Mouse (Mus musculus) liver, adult 2 months (tissue): ENCODE data around the gene Slc27a5.

Experiments
- CTCF ChIP-seq: fragments of 200-500 bp; IDR thresholded peaks from 2 replicates; pipeline ENCODE4 v1.5.1; 2011; ENCODE audit warnings: low read depth, low read length, control low read depth
- POLR2A ChIP-seq: fragments of 200-500 bp; IDR thresholded peaks from 2 replicates; pipeline ENCODE4 v1.6.1; 2011; ENCODE audit warnings: low read length, control low read depth; ENCODE audit not compliant: insufficient read depth; ENCODE audit errors: extremely low read depth

DNA sequence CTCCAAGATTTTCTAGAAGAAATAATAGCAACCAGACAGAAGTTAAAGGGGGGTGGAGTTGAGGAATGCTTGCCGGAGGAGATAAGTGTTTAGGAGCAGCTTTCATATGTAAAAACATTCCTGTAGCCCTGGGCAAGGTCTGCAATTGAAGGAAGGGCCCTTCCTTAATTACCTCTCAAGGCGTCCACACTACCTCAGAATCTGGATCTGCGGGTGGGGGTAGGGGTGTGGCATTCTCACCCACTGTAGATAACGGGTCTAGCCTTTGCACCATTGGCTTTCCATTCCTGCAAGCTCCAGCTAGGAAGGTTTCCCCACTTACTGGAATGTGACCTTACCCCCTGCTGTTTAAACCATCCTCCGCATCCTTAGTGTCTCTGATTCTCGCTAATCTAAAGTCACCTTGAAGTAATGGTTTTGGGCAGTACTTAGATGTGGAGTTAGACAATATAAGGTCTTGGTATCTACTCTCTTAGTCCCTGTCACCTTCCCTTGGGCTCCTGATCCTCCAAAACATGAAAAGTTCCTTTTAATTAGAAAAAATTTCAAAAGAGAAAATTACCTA, 16.4 kb upstream of the Slc27a5 start:
- no peak for TF ChIP-seq CTCF
- no peak for TF ChIP-seq POLR2A
